Mouse (Mus musculus) liver, embryonic 15.5 days (tissue): ENCODE results near the gene Slc4a8. TPM values are rescaled to one million over a fixed set of nuclear protein-coding genes. Genes with fewer than 3 reads are reported as not detected.
A peak's percentile ranks its signal among the peaks of the same experiment; 100 is the strongest.
"Not testable (repeated sequence)": the region's sequence is repeated elsewhere in the genome, so short reads cannot be mapped to it uniquely, and the experiment has no call there.

Experiments
- ATAC-seq: fragments of 200-750 bp; cut with Nextera tagmentation; 2 replicates; pipeline ENCODE4 v1.8.0; 2017; ENCODE audit warnings: moderate number of reproducible peaks, mild to moderate bottlenecking, moderate library complexity; ENCODE audit not compliant: insufficient read depth
- H3K27ac ChIP-seq: fragments of 300-500 bp; sonication (generic); replicated peaks from 2 replicates; pipeline ENCODE4 v1.5.1; 2015; ENCODE audit warnings: mild to moderate bottlenecking, inconsistent platforms
- H3K27me3 ChIP-seq: fragments of 300-500 bp; sonication (generic); 2 replicates; pipeline ENCODE4 v1.6.1; 2015; ENCODE audit warnings: mild to moderate bottlenecking, inconsistent platforms
- H3K36me3 ChIP-seq: fragments of 300-500 bp; sonication (generic); replicated peaks from 2 replicates; pipeline ENCODE4 v1.6.1; 2015; ENCODE audit warnings: moderate library complexity, mild to moderate bottlenecking, inconsistent platforms
- H3K4me1 ChIP-seq: fragments of 300-500 bp; sonication (generic); replicated peaks from 2 replicates; pipeline ENCODE4 v1.6.1; 2015; ENCODE audit warnings: inconsistent platforms
- H3K4me2 ChIP-seq: fragments of 300-500 bp; sonication (generic); 2 replicates; pipeline ENCODE4 v1.6.1; 2015; ENCODE audit warnings: moderate library complexity, mild to moderate bottlenecking, inconsistent platforms
- H3K4me3 ChIP-seq: fragments of 300-500 bp; sonication (generic); replicated peaks from 2 replicates; pipeline ENCODE4 v1.5.1; 2015; ENCODE audit warnings: mild to moderate bottlenecking, inconsistent platforms
- H3K9ac ChIP-seq: fragments of 300-500 bp; sonication (generic); 2 replicates; pipeline ENCODE4 v1.6.1; 2015; ENCODE audit warnings: moderate library complexity, mild to moderate bottlenecking, inconsistent platforms
- H3K9me3 ChIP-seq: fragments of 300-500 bp; sonication (generic); replicated peaks from 2 replicates; pipeline ENCODE4 v1.6.1; 2016; ENCODE audit warnings: inconsistent platforms
- WGBS: fragments of 180-500 bp; shearing (Covaris S2); methylation state at CpG from one replicate; pipeline ENCODE4 v1.1.7; 2015; ENCODE audit warnings: mixed read lengths; ENCODE audit not compliant: insufficient replicate concordance; 5-methylcytosine and 5-hydroxymethylcytosine counted together
- polyA plus RNA-seq: library from polyadenylated mRNA; unstranded; fragments of >200 nt; fragmentation: Nextera tagmentation; extraction: Ambion mirVana; gene quantifications from 2 replicates; pipeline ENCODE4 v1.2.1, GENCODE M21; 2015

Gene Slc4a8
- polyA plus RNA-seq, 1 experiment from 2014 or later, result 0.25 TPM

GRCm38 (mm10) chr15:100808484-100808883 is 46.9 kb downstream of the Slc4a8 start:
- WGBS, result 67% methylated on average over 9 of the region's 9 CpGs
- Histone ChIP-seq H3K9ac (no peak overlapping the region), H3K27me3 (peaks cover 5% of the 10 kb centered on the region; the same call in 1 of the 2 replicates), H3K27ac (no peak overlapping the region), H3K4me2 (no peak overlapping the region), H3K9me3 (no peaks in the 10 kb centered on the region), H3K4me3 (no peak overlapping the region), H3K36me3 (no peaks in the 10 kb centered on the region), H3K4me1 (0 out of 2 replicates have a peak, but pooled peaks cover 6% of the 10 kb centered on the region)
- no peak for ATAC-seq

- Histone ChIP-seq H3K4me1 (0 out of 2 replicates have a peak, but pooled peaks cover 6% of the 10 kb centered on the region), H3K4me3 (no peak overlapping the region), H3K9ac (no peak overlapping the region), H3K4me2 (no peak overlapping the region), H3K9me3 (no peaks in the 10 kb centered on the region), H3K27ac (no peak overlapping the region), H3K27me3 (peaks cover 6% of the 10 kb centered on the region; the same call in 1 of the 2 replicates), H3K36me3 (no peaks in the 10 kb centered on the region)
- WGBS, result 35% methylated on average over 8 of the region's 8 CpGs
- ATAC-seq, result 0 out of 2 replicates have a peak, but pooled peaks have one; percentile 18
These were observed 48.7 kb downstream of the Slc4a8 start for GRCm38 (mm10) chr15:100810243-100810642.

- ATAC-seq, result no peak
- 0 out of 2 replicates have a peak, but pooled peaks cover 6% of the 10 kb centered on the region for H3K4me1 ChIP-seq
- no peak overlapping the region for H3K27ac ChIP-seq
- 43% methylated on average over 5 of the region's 5 CpGs for WGBS
- H3K27me3 ChIP-seq, result peaks cover 6% of the 10 kb centered on the region; the same call in 1 of the 2 replicates
- no peak overlapping the region for H3K4me2 ChIP-seq
- no peak overlapping the region for H3K9ac ChIP-seq
- H3K4me3 ChIP-seq, result no peak overlapping the region
- H3K9me3 ChIP-seq, result no peaks in the 10 kb centered on the region
- H3K36me3 ChIP-seq, result no peaks in the 10 kb centered on the region
These were observed 52.0 kb downstream of the Slc4a8 start for GRCm38 (mm10) chr15:100813501-100813900.

- H3K4me3 ChIP-seq, result no peak overlapping the region
- H3K36me3 ChIP-seq, result no peaks in the 10 kb centered on the region
- 0 out of 2 replicates have a peak, but pooled peaks cover 6% of the 10 kb centered on the region for H3K4me1 ChIP-seq
- WGBS, result 69% methylated on average over 7 of the region's 7 CpGs
- peaks cover 6% of the 10 kb centered on the region; the same call in 1 of the 2 replicates for H3K27me3 ChIP-seq
- no peak overlapping the region for H3K27ac ChIP-seq
- no peak for ATAC-seq
- no peaks in the 10 kb centered on the region for H3K9me3 ChIP-seq
- H3K4me2 ChIP-seq, result no peak overlapping the region
- H3K9ac ChIP-seq, result no peak overlapping the region
These were observed 52.5 kb downstream of the Slc4a8 start for GRCm38 (mm10) chr15:100814066-100814465.

- Histone ChIP-seq H3K4me1 (0 out of 2 replicates have a peak, but pooled peaks cover 3% of the 10 kb centered on the region), H3K9me3 (no peaks in the 10 kb centered on the region), H3K4me2 (no peak overlapping the region), H3K9ac (no peak overlapping the region), H3K4me3 (no peak overlapping the region), H3K27ac (no peak overlapping the region), H3K36me3 (no peaks in the 10 kb centered on the region), H3K27me3 (peaks cover 6% of the 10 kb centered on the region; the same call in 1 of the 2 replicates)
- ATAC-seq, result no peak
- WGBS, result 61% methylated on average over 8 of the region's 8 CpGs
These were observed 53.8 kb downstream of the Slc4a8 start for GRCm38 (mm10) chr15:100815310-100815709.

- Histone ChIP-seq H3K36me3 (no peaks in the 10 kb centered on the region), H3K4me1 (no peaks in the 10 kb centered on the region), H3K27me3 (peaks cover 7% of the 10 kb centered on the region), H3K4me3 (no peak overlapping the region), H3K9me3 (no peaks in the 10 kb centered on the region), H3K4me2 (no peak overlapping the region), H3K27ac (no peak overlapping the region), H3K9ac (no peak overlapping the region)
- ATAC-seq, result no peak
- WGBS, result 45% methylated on average over 3 of the region's 3 CpGs
These were observed 57.3 kb downstream of the Slc4a8 start for GRCm38 (mm10) chr15:100818860-100819259.

GRCm38 (mm10) chr15:100821824-100822223 is 60.3 kb downstream of the Slc4a8 start:
- H3K9ac ChIP-seq, result no peak overlapping the region
- H3K4me1 ChIP-seq, result no peaks in the 10 kb centered on the region
- no peaks in the 10 kb centered on the region for H3K9me3 ChIP-seq
- H3K27me3 ChIP-seq, result peaks cover 29% of the 10 kb centered on the region
- WGBS, result 43% methylated on average over 8 of the region's 8 CpGs
- H3K4me2 ChIP-seq, result no peak overlapping the region
- no peak overlapping the region for H3K4me3 ChIP-seq
- H3K27ac ChIP-seq, result no peak overlapping the region
- no peak for ATAC-seq
- no peaks in the 10 kb centered on the region for H3K36me3 ChIP-seq

- not testable (repeated sequence) for H3K4me1 ChIP-seq, H3K9me3 ChIP-seq, H3K4me2 ChIP-seq, H3K4me3 ChIP-seq, H3K9ac ChIP-seq, H3K36me3 ChIP-seq, ATAC-seq, H3K27ac ChIP-seq
- H3K27me3 ChIP-seq, result peaks cover 29% of the 10 kb centered on the region
- WGBS, result 51% methylated on average over 4 of the region's 4 CpGs
These were observed 60.8 kb downstream of the Slc4a8 start for GRCm38 (mm10) chr15:100822370-100822769.

- Histone ChIP-seq H3K4me3 (no peak overlapping the region), H3K27me3 (peaks cover 29% of the 10 kb centered on the region), H3K9ac (no peak overlapping the region), H3K4me2 (no peak overlapping the region), H3K27ac (no peak overlapping the region), H3K36me3 (no peaks in the 10 kb centered on the region), H3K9me3 (no peaks in the 10 kb centered on the region), H3K4me1 (no peaks in the 10 kb centered on the region)
- 15% methylated on average over 26 of the region's 26 CpGs for WGBS
- ATAC-seq, result no peak
These were observed 63.8 kb downstream of the Slc4a8 start for GRCm38 (mm10) chr15:100825249-100825856.

- Histone ChIP-seq H3K4me2 (no peak overlapping the region), H3K27me3 (peaks cover 29% of the 10 kb centered on the region), H3K4me3 (no peak overlapping the region), H3K9ac (no peak overlapping the region), H3K36me3 (no peaks in the 10 kb centered on the region), H3K9me3 (no peaks in the 10 kb centered on the region), H3K27ac (no peak overlapping the region), H3K4me1 (no peaks in the 10 kb centered on the region)
- 72% methylated on average over 8 of the region's 8 CpGs for WGBS
- no peak for ATAC-seq
These were observed 64.5 kb downstream of the Slc4a8 start for GRCm38 (mm10) chr15:100826076-100826475.

GRCm38 (mm10) chr15:100829775-100830174 is 68.2 kb downstream of the Slc4a8 start:
- H3K27ac ChIP-seq, result no peak overlapping the region
- H3K4me3 ChIP-seq, result no peak overlapping the region
- 73% methylated on average over 9 of the region's 9 CpGs for WGBS
- H3K4me1 ChIP-seq, result no peaks in the 10 kb centered on the region
- no peak overlapping the region for H3K4me2 ChIP-seq
- no peaks in the 10 kb centered on the region for H3K36me3 ChIP-seq
- no peak for ATAC-seq
- no peaks in the 10 kb centered on the region for H3K9me3 ChIP-seq
- no peak overlapping the region for H3K9ac ChIP-seq
- H3K27me3 ChIP-seq, result peaks cover 13% of the 10 kb centered on the region

GRCm38 (mm10) chr15:100830682-100831081 is 69.1 kb downstream of the Slc4a8 start:
- no peak overlapping the region for H3K9ac ChIP-seq
- 44% methylated on average over 6 of the region's 6 CpGs for whole genome bisulfite sequencing
- H3K36me3 ChIP-seq, result no peaks in the 10 kb centered on the region
- H3K4me2 ChIP-seq, result no peak overlapping the region
- no peak overlapping the region for H3K27ac ChIP-seq
- no peak overlapping the region for H3K4me3 ChIP-seq
- peaks cover 4% of the 10 kb centered on the region; the same call in 1 of the 2 replicates for H3K27me3 ChIP-seq
- ATAC-seq, result no peak
- H3K9me3 ChIP-seq, result no peaks in the 10 kb centered on the region
- no peaks in the 10 kb centered on the region for H3K4me1 ChIP-seq
